Mouse (Mus musculus): ENCODE results near the gene Mcoln3. TPM values are rescaled to one million over a fixed set of nuclear protein-coding genes. Genes with fewer than 3 reads are reported as not detected.

Gene Mcoln3
- polyA plus RNA-seq, 1 experiment from 2014 or later: 0.27 TPM

DNA sequence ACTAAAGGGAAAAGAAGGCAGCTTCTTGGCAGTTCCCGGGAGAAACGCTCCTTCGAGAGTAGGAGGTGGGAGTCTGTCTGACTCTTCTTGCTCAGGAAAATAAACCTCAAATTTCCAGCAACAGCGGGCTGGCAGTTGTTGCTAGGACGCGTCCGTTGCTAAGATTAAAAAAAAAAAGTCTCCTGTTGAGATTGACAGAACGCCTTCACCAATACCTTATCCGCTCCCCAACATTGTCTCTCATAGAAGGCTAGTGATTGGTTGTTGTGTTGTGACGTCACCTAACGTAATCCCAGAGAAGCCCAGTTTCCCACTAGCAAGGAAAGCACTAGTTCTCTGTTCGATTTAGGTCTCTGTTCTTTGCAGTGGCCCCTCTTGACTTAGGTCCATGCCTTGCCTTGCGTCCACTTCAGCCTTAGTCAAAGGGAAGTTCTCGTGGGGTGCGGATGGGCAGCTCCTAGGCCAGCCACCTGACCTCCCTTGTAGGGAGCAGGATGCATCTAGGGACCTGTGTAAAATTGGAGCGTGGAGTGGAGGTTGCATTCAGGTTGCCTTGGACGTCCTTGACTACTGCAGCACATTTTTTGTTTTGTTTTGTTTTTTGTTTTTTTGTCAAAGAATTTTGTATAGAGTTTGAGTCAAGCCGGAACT, 9.2 kb upstream of the Mcoln3 start, which contains the start of gene Wdr63:
TSS of gene Wdr63 (minus strand) at position 210 of the 651 bp plus-strand sequence.
- 12% methylated on average over 18 of the region's 18 CpGs for WGBS

DNA sequence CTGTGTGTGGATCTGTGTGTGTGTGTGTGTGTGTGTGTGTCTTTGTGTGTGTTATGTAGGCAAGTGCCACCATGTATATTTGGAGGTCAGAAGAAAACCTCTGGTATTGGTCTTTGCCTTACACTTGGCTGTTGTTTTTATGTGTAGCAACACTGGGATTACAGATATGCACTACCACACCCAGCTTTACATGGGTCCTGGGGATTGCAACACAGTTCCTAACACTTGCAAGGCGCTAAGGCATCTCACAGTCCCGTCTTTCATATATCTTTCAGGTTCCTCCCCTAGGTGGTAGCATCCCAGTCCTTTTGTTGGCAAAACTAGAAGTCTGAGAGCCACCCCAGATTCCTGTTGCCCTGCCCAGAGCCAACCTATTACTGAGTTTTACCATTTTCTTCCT, 8.3 kb upstream of the Mcoln3 start:
- no peak overlapping the region for H3K27ac ChIP-seq (replicated peaks)
- H3K4me2 ChIP-seq: no peak overlapping the region
- 72% methylated on average over 2 of the region's 2 CpGs for WGBS
- ATAC-seq (ENCODE audit: low FRiP score): no peak
- H3K27me3 ChIP-seq (replicated peaks): no peaks in the 10 kb centered on the region
- no peaks in the 10 kb centered on the region for H3K9me3 ChIP-seq (replicated peaks)
- H3K36me3 ChIP-seq: no peaks in the 10 kb centered on the region
- H3K4me3 ChIP-seq (replicated peaks): no peak overlapping the region
- H3K9ac ChIP-seq (replicated peaks): no peak overlapping the region
- H3K4me1 ChIP-seq: peaks cover 15% of the 10 kb centered on the region

More for the DNA sequence above, 9.2 kb upstream of the Mcoln3 start, which contains the start of gene Wdr63:
- Histone ChIP-seq H3K4me3 (replicated peaks) (peak within 1 kb of the TSS; percentile 46), H3K9me3 (replicated peaks) (no peaks in the 10 kb centered on the region), H3K9ac (replicated peaks) (peak within 1 kb of the TSS; percentile 34), H3K36me3 (no peaks in the 10 kb centered on the region), H3K4me2 (peak within 1 kb of the TSS; percentile 90), H3K27me3 (replicated peaks) (no peaks in the 10 kb centered on the region), H3K27ac (replicated peaks) (no peak within 1 kb of the TSS), H3K4me1 (peaks cover 15% of the 10 kb centered on the region)
- peak; percentile 98 for ATAC-seq (ENCODE audit: low FRiP score)

DNA sequence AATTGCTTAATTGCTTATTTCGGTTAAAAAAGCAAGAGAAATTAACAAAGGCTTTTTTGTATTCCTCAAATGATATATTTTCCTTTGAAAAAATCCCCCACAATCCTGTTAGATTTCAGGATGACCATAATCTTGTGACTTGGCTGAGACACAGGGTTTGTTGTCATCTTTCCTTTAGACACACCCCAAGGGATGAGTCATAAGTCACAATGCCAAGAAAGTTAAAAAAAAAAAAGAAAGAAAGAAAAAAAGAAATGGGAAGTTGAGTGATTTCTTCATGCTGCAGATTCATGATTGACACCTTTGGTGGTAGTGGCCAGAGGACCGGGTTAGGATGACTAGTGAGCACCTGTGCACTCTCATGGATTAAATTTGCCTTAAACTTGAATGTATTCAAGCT, 6.9 kb upstream of the Mcoln3 start:
- no peaks in the 10 kb centered on the region for H3K27me3 ChIP-seq (replicated peaks)
- no peak overlapping the region for H3K4me3 ChIP-seq (replicated peaks)
- no peak for ATAC-seq (ENCODE audit: low FRiP score)
- no peak overlapping the region for H3K27ac ChIP-seq (replicated peaks)
- no peaks in the 10 kb centered on the region for H3K36me3 ChIP-seq
- H3K4me1 ChIP-seq: peaks cover 15% of the 10 kb centered on the region
- 76% methylated on average over 2 of the region's 2 CpGs for WGBS
- H3K9me3 ChIP-seq (replicated peaks): no peaks in the 10 kb centered on the region
- H3K9ac ChIP-seq (replicated peaks): no peak overlapping the region
- H3K4me2 ChIP-seq: no peak overlapping the region

DNA sequence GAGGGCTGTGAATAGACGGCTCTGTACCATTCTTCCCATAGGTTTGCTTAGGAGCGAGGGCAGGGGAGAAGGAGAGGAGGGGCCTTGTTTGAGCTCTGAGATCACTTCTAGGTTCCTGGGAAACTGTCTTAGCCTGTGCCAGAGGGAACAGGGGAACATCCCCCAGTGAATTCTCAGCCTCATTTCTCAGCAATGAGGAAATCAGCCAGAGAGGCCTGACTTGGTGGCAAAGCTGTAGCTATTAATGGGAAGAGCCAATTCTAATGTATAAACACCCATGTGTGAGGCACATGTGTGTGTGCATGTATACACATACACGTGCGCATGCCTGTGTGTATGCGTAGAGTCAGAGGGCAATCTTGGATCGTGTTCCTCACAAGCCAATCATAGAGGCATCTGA, 6.3 kb upstream of the Mcoln3 start:
- Histone ChIP-seq H3K36me3 (no peaks in the 10 kb centered on the region), H3K27ac (replicated peaks) (no peak overlapping the region), H3K27me3 (replicated peaks) (no peaks in the 10 kb centered on the region), H3K9me3 (replicated peaks) (no peaks in the 10 kb centered on the region), H3K4me1 (peaks cover 15% of the 10 kb centered on the region), H3K4me3 (replicated peaks) (no peak overlapping the region), H3K9ac (replicated peaks) (no peak overlapping the region), H3K4me2 (no peak overlapping the region)
- 76% methylated on average over 6 of the region's 6 CpGs for WGBS
- no peak for ATAC-seq (ENCODE audit: low FRiP score)

DNA sequence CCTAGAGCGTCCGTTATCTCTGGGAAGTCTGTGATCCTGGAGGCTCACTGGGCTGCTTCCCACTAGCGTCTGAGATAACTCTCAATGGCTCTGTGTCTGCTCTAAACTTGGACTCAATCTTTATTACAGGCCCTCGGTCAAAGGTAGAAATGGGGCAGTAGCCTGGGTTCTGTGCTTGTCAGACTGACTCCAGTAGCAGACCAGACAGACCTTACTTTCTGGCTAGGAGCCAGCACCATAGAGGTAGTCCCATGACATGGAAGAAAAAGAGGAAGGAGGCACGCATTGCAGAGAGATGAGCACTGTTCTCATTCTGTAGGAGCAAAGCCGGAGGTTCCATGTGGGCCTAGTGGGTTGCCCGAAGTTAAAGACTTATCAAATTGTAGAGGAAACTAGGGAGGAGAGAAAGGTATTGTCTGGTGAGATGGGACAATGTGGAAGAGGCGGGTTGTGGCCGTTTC, 777 bp downstream of the Mcoln3 start:
- Histone ChIP-seq H3K27ac (replicated peaks) (no peak overlapping the region), H3K4me1 (peaks cover 16% of the 10 kb centered on the region), H3K9me3 (replicated peaks) (no peaks in the 10 kb centered on the region), H3K4me2 (no peak overlapping the region), H3K27me3 (replicated peaks) (peaks cover 25% of the 10 kb centered on the region), H3K36me3 (no peaks in the 10 kb centered on the region), H3K9ac (replicated peaks) (no peak overlapping the region), H3K4me3 (replicated peaks) (no peak overlapping the region)
- 60% methylated on average over 9 of the region's 9 CpGs for WGBS
- no peak for ATAC-seq (ENCODE audit: low FRiP score)

DNA sequence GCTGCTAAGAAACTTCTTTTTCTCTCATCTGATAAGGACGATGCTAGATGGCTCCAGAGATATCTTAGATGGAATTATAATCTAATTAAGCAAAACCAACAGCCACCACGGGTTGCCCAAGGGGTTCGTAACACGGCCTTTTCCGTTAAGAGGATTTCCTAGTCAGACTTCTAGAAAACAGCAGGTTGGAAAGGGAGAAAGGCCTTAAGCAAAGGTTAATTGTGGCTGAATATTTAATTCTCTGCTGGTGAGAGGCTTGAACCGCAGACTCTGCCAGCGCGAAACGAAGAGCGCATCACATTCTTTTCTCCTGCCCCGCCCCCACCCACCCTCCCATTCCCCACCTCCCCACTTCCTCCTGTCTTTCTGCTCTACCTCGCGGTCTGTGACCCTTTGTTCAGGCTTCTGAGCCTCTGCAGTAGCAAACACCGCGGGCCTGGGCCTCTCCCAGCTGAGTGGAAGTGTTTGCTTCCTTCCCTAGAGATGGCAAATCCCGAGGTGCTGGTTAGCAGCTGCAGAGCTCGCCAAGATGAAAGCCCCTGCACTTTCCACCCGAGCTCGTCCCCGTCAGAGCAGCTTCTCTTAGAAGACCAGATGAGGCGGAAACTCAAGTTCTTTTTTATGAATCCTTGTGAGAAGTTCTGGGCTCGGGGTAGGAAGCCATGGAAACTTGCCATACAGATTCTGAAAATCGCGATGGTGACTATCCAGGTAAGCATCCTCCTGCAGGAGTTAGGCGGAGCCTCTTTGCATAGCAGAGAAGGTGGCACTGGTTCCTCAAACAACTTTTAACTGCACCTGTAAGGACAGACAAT, 4.3 kb downstream of the Mcoln3 start:
- Histone ChIP-seq H3K27ac (replicated peaks) (no peak overlapping the region), H3K36me3 (no peaks in the 10 kb centered on the region), H3K9ac (replicated peaks) (no peak overlapping the region), H3K4me3 (replicated peaks) (no peak overlapping the region), H3K4me2 (peak overlapping the region; percentile 37), H3K4me1 (peaks cover 21% of the 10 kb centered on the region), H3K27me3 (replicated peaks) (peaks cover 23% of the 10 kb centered on the region), H3K9me3 (replicated peaks) (no peaks in the 10 kb centered on the region)
- no peak for ATAC-seq (ENCODE audit: low FRiP score)
- WGBS: 11% methylated on average over 25 of the region's 25 CpGs

DNA sequence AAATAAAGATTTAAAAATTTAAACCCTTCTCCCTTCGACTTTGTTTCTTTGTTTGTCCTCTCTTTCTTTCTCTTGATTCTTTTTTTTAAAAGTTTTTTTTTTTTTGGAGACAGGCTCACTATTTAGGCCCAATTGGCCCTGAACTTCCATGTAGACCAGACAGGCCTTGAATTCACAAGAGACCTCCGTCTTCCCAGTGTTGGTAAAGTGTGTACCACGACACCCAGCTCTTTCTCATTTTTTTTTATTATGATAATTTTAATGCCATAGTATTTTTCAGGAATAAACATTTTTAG, 4.8 kb downstream of the Mcoln3 start:
- peaks cover 17% of the 10 kb centered on the region for H3K27me3 ChIP-seq (replicated peaks)

DNA sequence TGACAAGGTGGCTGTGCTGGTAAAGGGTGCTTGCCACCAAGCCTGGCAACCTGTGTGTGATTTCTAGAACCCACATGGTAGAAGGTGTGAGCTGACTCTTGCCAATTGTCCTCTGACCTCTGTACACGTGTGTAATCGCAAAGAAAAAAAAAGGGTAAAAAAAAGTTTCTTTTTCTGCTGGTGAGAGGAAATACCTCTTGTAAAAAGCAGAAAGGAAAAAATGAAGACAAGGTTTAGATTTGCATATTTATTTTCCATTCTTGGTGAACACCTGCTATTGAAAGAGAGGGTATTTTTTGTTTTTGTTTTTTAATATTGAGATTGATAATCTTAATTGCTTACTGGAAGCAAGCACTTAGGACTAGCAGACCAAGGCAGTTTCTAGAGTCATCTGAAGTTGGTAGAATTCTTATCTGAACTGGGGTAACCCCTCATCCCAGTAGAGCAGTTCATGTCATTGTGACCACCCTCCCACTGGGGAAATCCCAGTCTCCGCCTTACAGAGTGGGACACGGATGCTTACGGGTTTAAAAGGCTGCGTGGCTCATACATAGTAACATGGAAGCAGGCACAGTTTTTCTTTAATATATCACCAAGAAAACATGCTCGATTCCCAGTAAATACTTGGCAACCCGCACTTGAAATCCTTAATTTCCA, 5.7 kb downstream of the Mcoln3 start:
- Histone ChIP-seq H3K27me3 (replicated peaks) (peaks cover 9% of the 10 kb centered on the region), H3K27ac (replicated peaks) (no peak overlapping the region), H3K4me2 (no peak overlapping the region), H3K4me3 (replicated peaks) (no peak overlapping the region), H3K9ac (replicated peaks) (no peak overlapping the region), H3K4me1 (peaks cover 12% of the 10 kb centered on the region), H3K9me3 (replicated peaks) (no peaks in the 10 kb centered on the region), H3K36me3 (no peaks in the 10 kb centered on the region)
- 78% methylated on average over 8 of the region's 8 CpGs for WGBS
- ATAC-seq (ENCODE audit: low FRiP score): no peak

More for the DNA sequence above, 4.8 kb downstream of the Mcoln3 start:
- H3K9ac ChIP-seq (replicated peaks): no peak overlapping the region
- H3K4me3 ChIP-seq (replicated peaks): no peak overlapping the region
- WGBS: 59% methylated on average over 3 of the region's 3 CpGs
- peaks cover 19% of the 10 kb centered on the region for H3K4me1 ChIP-seq
- no peaks in the 10 kb centered on the region for H3K9me3 ChIP-seq (replicated peaks)
- no peak overlapping the region for H3K4me2 ChIP-seq
- no peaks in the 10 kb centered on the region for H3K36me3 ChIP-seq
- no peak overlapping the region for H3K27ac ChIP-seq (replicated peaks)
- no peak for ATAC-seq (ENCODE audit: low FRiP score)

DNA sequence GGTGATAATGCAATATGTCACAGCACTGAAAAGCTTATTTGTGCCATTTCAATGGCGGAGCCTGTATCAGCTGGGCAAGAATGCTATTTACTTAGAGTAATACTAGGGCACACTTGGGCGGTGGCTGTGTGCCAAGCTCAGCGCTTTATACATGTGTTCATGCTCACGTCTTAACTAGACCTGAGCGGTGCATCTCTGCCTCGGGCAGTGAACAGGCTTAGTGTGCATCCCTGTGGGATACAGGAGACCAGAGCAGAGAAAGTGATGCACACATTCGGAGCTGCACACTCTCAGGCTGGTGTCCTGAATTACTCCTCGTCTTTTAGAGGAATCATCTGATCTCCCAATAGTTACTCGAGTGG, 6.2 kb downstream of the Mcoln3 start:
- Histone ChIP-seq H3K9ac (replicated peaks) (no peak overlapping the region), H3K4me1 (peaks cover 12% of the 10 kb centered on the region), H3K4me3 (replicated peaks) (no peak overlapping the region), H3K4me2 (no peak overlapping the region), H3K27me3 (replicated peaks) (peaks cover 4% of the 10 kb centered on the region; the same call in 1 of the 2 replicates), H3K36me3 (no peaks in the 10 kb centered on the region), H3K27ac (replicated peaks) (no peak overlapping the region), H3K9me3 (replicated peaks) (no peaks in the 10 kb centered on the region)
- ATAC-seq (ENCODE audit: low FRiP score): no peak
- 66% methylated on average over 9 of the region's 9 CpGs for WGBS

DNA sequence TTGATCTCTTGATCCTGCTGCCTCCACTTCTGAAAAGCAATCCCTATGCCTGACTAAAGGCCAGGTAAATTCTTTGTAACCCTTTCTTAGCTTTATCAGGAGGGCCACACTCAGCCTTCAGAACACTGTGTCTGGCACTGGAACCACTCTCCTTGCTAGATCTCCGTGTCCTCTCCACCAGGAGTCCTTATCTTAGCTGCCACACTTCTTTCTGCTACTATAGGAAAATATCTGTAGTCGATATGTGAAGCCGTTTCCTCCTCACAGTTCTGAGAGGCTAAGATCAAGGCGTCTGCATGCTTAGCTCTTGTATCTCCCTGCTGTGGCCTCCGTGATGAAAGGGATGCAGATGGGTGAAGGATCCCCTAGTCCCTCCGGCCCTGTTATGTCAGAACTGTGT, 10.0 kb downstream of the Mcoln3 start:
- peaks cover 4% of the 10 kb centered on the region; the same call in 1 of the 2 replicates for H3K4me1 ChIP-seq
- H3K9ac ChIP-seq (replicated peaks): no peak overlapping the region
- no peak for ATAC-seq (ENCODE audit: low FRiP score)
- no peak overlapping the region for H3K27ac ChIP-seq (replicated peaks)
- no peaks in the 10 kb centered on the region for H3K9me3 ChIP-seq (replicated peaks)
- H3K36me3 ChIP-seq: no peaks in the 10 kb centered on the region
- no peak overlapping the region for H3K4me2 ChIP-seq
- no peak overlapping the region for H3K4me3 ChIP-seq (replicated peaks)
- no peaks in the 10 kb centered on the region for H3K27me3 ChIP-seq (replicated peaks)
- 71% methylated on average over 6 of the region's 6 CpGs for WGBS

DNA sequence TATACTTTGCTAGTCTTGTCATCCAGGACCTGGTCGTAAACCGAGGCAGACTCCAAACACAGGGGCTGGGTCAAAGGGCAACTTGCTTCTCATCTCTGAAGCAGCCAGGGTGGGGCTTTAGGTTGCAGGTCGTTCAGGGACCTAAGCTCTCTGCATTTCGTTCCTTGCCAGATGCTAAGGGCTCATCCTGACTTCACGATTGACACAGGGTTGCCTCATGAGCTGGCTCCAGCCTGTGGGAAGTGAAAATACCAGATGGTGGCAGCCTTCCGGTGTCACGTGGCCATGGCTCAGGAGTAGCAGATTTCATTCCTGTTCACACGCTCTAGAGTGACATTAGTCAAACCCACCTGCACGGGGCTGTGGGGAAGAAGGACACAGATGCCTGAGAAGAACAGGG, 17.6 kb downstream of the Mcoln3 start:
- H3K27me3 ChIP-seq (replicated peaks): no peaks in the 10 kb centered on the region
- no peak overlapping the region for H3K27ac ChIP-seq (replicated peaks)
- no peak for ATAC-seq (ENCODE audit: low FRiP score)
- no peak overlapping the region for H3K4me2 ChIP-seq
- H3K9ac ChIP-seq (replicated peaks): no peak overlapping the region
- no peaks in the 10 kb centered on the region for H3K36me3 ChIP-seq
- WGBS: 82% methylated on average over 9 of the region's 9 CpGs
- H3K4me1 ChIP-seq: no peaks in the 10 kb centered on the region
- no peaks in the 10 kb centered on the region for H3K9me3 ChIP-seq (replicated peaks)
- no peak overlapping the region for H3K4me3 ChIP-seq (replicated peaks)

DNA sequence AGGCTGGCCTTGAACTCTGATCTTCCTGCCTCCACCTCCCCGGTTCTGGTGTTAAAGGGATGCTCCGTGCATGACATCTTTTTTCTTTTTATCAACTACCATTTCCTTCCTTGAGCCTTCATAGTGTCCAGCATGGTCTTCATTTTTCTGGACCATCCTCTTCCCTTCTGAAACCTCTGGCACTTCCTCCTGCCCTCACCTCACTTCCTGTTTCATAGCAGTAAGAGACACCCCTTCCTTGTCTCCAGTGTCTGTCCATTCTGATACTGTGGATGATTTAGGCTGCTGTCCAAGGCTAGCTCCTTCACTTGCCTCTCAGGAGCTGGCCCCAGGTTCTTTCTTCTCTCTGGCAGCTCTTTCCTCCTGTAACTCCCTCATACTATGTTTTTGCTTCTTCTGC, 18.2 kb downstream of the Mcoln3 start:
- ATAC-seq (ENCODE audit: low FRiP score): no peak
- H3K27ac ChIP-seq (replicated peaks): no peak overlapping the region
- H3K4me2 ChIP-seq: no peak overlapping the region
- WGBS: 92% methylated on average over 2 of the region's 2 CpGs
- H3K4me1 ChIP-seq: no peaks in the 10 kb centered on the region
- H3K9ac ChIP-seq (replicated peaks): no peak overlapping the region
- H3K9me3 ChIP-seq (replicated peaks): no peaks in the 10 kb centered on the region
- no peaks in the 10 kb centered on the region for H3K36me3 ChIP-seq
- H3K4me3 ChIP-seq (replicated peaks): no peak overlapping the region
- H3K27me3 ChIP-seq (replicated peaks): no peaks in the 10 kb centered on the region
